Mouse (Mus musculus) kidney, postnatal 10 days (tissue): ENCODE data around the gene Fbxo21.
A peak's percentile ranks its signal among the peaks of the same experiment; 100 is the strongest.

Experiments
- DNase-seq: peaks from one replicate; pipeline ENCODE4 v3.0.0; 2021; ENCODE audit warnings: mixed read lengths

The Fbxo21 gene

GRCm38 (mm10) chr5:118047091-118047757 lies 70.7 kb downstream of the Fbxo21 start:
- no peak for DNase-seq

DNA sequence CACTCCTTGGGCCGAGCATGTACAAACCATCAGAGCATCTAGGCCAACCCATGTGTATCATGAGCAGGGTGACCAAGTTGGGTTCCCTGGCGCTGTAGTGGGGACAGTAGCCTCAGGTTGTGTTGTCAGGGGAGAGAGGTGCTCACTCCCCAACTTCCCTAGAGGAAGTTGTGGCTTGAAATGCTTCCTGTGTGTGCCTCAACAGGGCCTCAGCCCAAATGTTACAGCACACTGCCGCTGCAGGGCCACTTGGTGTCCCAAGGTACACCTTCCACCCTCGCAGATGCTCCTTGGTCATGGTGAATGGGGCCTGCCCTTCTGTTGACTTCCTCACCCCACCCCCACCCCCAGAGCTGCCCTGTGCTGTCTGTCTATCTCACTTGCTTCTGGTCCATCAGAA lies 71.9 kb downstream of the Fbxo21 start:
- no peak for DNase-seq

GRCm38 (mm10) chr5:118048928-118049327 lies 72.4 kb downstream of the Fbxo21 start:
- no peak for DNase-seq

DNA sequence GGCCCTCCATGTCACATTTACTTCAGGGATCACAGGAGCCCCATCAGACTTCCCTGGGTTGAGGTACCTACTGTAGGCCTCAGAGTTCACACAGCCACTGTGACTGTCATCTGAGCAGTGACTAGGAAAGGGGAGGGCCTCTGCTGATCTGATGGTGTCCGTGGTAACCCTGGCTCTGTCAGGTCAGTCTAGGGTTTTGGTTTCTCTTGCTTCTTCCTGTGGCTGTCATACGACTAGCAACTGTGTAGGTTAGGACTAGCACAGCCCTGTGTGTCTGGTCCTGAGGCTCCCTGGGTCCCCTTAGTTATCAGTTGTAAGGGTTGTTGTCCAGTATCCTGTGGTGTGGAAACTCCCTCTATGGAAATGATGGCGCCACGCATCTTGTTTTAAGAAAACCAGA lies 74.2 kb downstream of the Fbxo21 start:
- DNase-seq = no peak

DNA sequence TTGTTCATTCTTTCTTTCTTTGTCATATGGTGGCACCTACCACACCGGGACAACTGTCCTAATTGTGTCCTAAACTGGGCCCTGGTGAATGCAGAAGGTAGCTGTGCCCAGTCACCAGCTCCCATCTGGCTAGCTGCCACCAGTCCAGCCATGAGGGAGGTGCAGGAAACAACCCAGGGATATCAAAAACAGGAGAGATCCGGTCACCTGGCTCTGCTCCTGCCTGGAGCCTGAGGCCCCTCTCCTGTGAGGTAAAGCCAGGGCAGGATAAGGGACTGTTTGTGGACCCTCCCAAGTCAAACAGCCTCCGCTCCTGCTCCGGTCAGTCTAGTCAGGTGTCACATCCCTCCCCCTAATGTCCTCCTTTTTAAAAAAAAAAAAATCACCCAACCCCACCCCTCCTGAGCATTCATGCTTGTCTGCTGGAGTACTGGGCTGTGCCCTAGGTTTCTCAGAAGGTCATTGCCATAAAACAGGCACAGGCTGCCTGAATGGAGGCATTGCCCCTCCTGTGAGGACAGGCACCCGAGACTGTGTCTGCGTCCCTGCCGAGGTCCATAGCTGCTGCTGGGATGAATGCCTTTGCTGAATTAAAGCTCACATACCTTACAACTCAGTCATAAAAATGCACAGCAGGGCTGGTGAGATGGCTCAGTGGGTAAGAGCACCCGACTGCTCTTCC lies 75.6 kb downstream of the Fbxo21 start:
- peak; percentile 81 for DNase-seq

- DNase-seq = no peak
Observed at GRCm38 (mm10) chr5:118053205-118053604, 76.7 kb downstream of the Fbxo21 start.

GRCm38 (mm10) chr5:118057508-118058111 lies 81.1 kb downstream of the Fbxo21 start:
- no peak for DNase-seq

- no peak for DNase-seq
Observed at GRCm38 (mm10) chr5:118058858-118059257, 82.3 kb downstream of the Fbxo21 start.

- DNase-seq = no peak
Observed at GRCm38 (mm10) chr5:118059646-118060045, 83.1 kb downstream of the Fbxo21 start.
